30 mouse cellular contexts compared by ENCODE assay signal in genomic region chr6:135552396-135552795, GRCm38 (mm10).
"Had no signal": no experiment of that assay in that cellular context is flagged by ENCODE, and none has a peak within 500 bp of the region (broad histone marks: within the 10 kb centered on the region; RNA-seq: fewer than 3 reads in every experiment).

No protein-coding gene starts in this region.

- H3K27ac ChIP-seq: heart, embryonic 10.5 days; heart, embryonic 13.5 days; heart, embryonic 15.5 days; hindbrain, embryonic 10.5 days; hindbrain, embryonic 12.5 days; hindbrain, embryonic 13.5 days; hindbrain, embryonic 14.5 days; hindbrain, embryonic 15.5 days; hindbrain, postnatal 0 days; intestine, embryonic 15.5 days; kidney, embryonic 15.5 days; kidney, postnatal 0 days; left cerebral cortex, adult 2 months had no signal

- H3K4me1 ChIP-seq: heart, embryonic 10.5 days; heart, embryonic 12.5 days; heart, embryonic 13.5 days; heart, embryonic 15.5 days; hindbrain, embryonic 10.5 days; hindbrain, embryonic 12.5 days; hindbrain, embryonic 15.5 days; intestine, embryonic 15.5 days; kidney, embryonic 15.5 days had no signal

- H3K4me3 ChIP-seq: heart, embryonic 10.5 days; heart, embryonic 12.5 days; heart, embryonic 13.5 days; heart, embryonic 15.5 days; hindbrain, embryonic 10.5 days; hindbrain, embryonic 12.5 days; hindbrain, embryonic 13.5 days; hindbrain, embryonic 15.5 days; intestine, embryonic 15.5 days; kidney, embryonic 15.5 days; left cerebral cortex, adult 2 months had no signal

- H3K27me3 ChIP-seq: heart, embryonic 12.5 days; heart, embryonic 13.5 days; heart, embryonic 15.5 days; hindbrain, embryonic 12.5 days; hindbrain, embryonic 13.5 days; hindbrain, embryonic 15.5 days; intestine, embryonic 15.5 days; kidney, embryonic 15.5 days had no signal

- H3K9ac ChIP-seq: heart, embryonic 12.5 days; heart, embryonic 13.5 days; heart, embryonic 15.5 days; hindbrain, embryonic 12.5 days; hindbrain, embryonic 13.5 days; hindbrain, embryonic 14.5 days; hindbrain, embryonic 15.5 days; intestine, embryonic 15.5 days; kidney, embryonic 15.5 days had no signal

- DNase-seq: heart, postnatal 10 days; heart, postnatal 14 days; heart, postnatal 36 days; heart, postnatal 4 days; kidney, adult 11 months; kidney, adult 18-20 months; kidney, adult 2 months; kidney, adult 8-10 months; kidney, adult 9 months; kidney, postnatal 10 days; kidney, postnatal 14 days; kidney, postnatal 25 days; kidney, postnatal 36 days; kidney, postnatal 4 days; layer of hippocampus, adult 9-11 months; layer of hippocampus, postnatal 36 days had no signal

- H3K36me3 ChIP-seq: heart, embryonic 10.5 days; heart, embryonic 12.5 days; heart, embryonic 13.5 days; heart, embryonic 15.5 days; hindbrain, embryonic 10.5 days; hindbrain, embryonic 12.5 days; hindbrain, embryonic 13.5 days; hindbrain, embryonic 15.5 days; intestine, embryonic 15.5 days; kidney, embryonic 15.5 days had no signal
